Mouse (Mus musculus) cerebellum, postnatal 36 days (tissue): ENCODE data around the gene Os9.
"Not testable (repeated sequence)": the region's sequence is repeated elsewhere in the genome, so short reads cannot be mapped to it uniquely, and the experiment has no call there.

ENCODE experiments used
- DNase-seq, 2 experiments: peaks; one replicate each; pipeline ENCODE4 v3.0.0; 2021 to 2022; ENCODE audit warnings: mixed read lengths in 2 of 2

The Os9 gene

GRCm38 (mm10) chr10:127079665-127080391, 41.1 kb downstream of the Os9 start:
- peak; percentile 60 to 66 for DNase-seq

- DNase-seq, result peak; percentile 77 to 86
These were observed 42.0 kb downstream of the Os9 start for GRCm38 (mm10) chr10:127078677-127079575.

GRCm38 (mm10) chr10:127078001-127078676, 42.8 kb downstream of the Os9 start:
- DNase-seq, result no peak

GRCm38 (mm10) chr10:127077515-127077914, 43.4 kb downstream of the Os9 start:
- DNase-seq, result no peak

DNA sequence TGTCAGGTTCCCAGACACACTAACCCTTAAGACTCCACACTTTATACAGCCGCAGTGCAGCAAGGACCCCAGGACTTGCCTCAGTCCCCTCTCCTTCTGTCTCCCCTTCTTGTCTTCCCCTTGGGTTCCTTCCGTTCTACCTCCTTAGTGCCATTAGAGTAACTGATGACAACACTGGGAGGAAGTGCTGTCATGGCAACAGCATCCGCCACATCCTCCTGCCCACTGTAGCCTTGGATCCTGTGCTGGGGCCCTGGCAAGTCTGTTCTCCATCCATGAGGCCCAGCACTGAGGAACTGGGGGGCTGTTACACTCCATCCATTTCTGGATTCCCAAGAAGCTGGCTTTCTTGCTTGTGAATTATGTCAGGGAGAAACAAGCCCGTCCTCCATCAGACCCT, 44.8 kb downstream of the Os9 start:
- no peak for DNase-seq

- no peak for DNase-seq
These were observed 45.3 kb downstream of the Os9 start for GRCm38 (mm10) chr10:127075651-127076050.

DNA sequence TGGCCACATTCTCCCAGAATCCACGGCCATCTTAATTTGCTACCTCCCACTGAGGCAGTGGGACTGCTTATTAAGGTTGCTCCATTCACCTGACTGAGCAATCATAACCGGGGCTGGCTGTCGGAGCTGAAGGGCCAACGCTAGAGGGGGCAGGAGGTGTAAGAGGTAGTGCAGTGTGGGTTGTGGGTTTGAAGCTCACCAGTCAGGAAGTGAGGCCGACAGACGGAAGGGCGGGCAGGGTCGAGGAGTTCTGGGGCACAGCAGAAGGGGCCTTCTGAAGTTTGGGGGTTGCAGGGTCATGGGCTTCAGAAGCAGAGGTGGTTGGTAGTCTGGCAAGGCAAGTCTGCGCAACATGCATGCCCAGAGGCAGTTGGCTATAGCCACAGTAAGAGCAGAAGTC, 45.9 kb downstream of the Os9 start, which contains the start of gene Agap2:
Gene Agap2, plus strand, starts transcription at position 205 of the 400 bp plus-strand sequence.
- no peak for DNase-seq

- no peak for DNase-seq
These were observed 47.0 kb downstream of the Os9 start for GRCm38 (mm10) chr10:127073981-127074380.

DNA sequence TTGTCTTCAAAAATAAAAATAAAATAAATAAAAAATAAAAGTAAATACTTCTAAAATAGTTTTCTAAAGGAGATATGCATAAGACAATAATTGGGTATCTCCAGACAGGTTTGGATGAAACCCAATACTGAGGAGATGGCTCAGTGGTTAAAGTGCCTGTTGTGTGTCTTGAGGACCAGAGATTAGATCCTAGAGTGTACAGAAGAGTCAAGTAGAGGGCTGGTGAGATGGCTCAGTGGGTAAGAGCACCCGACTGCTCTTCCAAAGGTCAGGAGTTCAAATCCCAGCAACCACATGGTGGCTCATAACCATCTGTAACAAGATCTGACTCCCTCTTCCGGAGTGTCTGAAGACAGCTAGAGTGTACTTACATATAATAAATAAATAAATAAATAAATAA, 48.0 kb downstream of the Os9 start:
- DNase-seq, result not testable (repeated sequence)

GRCm38 (mm10) chr10:127072270-127072669, 48.7 kb downstream of the Os9 start:
- not testable (repeated sequence) for DNase-seq

GRCm38 (mm10) chr10:127071203-127071602, 49.7 kb downstream of the Os9 start:
- DNase-seq, result no peak

GRCm38 (mm10) chr10:127070190-127071121, 50.5 kb downstream of the Os9 start, which contains the start of gene Tspan31:
Gene Tspan31 (minus strand): TSS chr10:127070264.
- peak; percentile 88 to 90 for DNase-seq

DNA sequence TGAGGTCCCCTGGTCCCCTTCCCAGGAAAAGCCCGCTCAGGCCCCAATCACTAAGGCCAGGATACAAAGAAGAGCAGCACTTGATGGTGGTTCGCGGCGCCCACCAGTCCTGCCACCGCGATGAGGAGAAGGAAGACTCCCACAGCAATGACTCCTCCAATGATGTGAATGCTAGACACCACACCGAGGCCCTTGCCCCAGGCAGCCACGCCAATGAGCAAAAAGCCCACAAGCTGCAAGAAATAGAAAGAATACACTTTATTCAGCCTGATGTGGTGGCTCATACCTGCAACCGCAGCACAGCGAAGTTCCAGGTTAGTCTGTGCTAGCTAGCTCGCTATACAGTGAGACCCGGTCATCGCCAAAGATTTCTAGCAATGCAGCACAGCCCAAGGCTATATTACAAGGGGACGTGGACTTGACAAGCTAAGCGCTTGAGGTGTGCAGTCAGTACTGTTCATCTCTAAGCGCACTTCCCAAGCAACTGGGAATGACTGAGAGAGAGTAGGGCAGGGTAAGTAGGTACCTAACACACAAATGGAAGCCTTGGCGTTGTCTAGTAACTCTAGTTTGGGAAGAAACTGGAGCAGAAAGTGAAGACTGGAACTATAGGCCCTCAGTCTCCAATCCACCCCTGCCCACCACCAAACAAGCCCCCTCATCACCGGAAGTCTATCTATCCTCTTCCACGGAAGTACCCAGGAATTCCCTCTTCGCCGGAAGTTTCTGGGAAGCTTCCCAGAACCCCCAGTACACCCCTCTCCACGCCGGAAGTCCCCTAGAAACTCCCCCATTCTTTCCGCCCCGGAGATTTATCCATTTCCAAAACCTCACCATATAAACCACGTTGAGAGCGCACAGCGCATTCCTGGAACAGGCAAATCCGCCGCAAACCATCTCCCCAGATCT, 51.4 kb downstream of the Os9 start:
- no peak for DNase-seq

DNA sequence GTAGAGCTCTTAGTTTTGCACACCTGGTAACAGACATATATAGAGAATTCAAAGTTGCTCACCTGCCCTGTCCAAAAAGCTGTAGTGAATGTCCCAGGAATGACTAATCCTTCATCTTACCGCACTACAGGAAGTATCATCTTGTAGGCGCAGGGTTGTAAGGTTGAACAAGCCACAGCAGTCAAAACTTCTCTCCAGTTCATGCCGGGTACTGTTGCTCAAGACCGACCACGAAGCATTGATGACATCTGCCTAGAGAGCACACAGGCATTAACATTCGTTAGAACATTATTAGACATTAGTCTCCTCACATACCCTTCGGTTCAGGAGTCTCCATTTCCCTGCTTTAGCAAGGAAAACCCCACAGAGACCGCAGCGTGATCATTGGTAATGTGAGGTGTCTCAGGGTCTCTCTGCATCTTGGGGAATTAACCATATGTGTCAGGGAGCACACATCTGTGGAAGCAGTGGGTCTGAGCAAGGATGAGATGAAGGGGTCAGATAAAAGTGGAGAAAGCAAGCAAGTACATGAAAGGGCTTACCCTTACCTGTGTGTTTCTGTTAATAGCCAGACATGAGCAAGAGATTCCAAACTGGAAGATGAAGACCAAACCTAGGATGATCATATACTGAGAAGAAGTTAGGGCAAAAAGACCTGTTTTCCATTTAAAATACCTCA, 52.4 kb downstream of the Os9 start:
- no peak for DNase-seq

GRCm38 (mm10) chr10:127066519-127067018, 54.4 kb downstream of the Os9 start:
- DNase-seq, result no peak

DNA sequence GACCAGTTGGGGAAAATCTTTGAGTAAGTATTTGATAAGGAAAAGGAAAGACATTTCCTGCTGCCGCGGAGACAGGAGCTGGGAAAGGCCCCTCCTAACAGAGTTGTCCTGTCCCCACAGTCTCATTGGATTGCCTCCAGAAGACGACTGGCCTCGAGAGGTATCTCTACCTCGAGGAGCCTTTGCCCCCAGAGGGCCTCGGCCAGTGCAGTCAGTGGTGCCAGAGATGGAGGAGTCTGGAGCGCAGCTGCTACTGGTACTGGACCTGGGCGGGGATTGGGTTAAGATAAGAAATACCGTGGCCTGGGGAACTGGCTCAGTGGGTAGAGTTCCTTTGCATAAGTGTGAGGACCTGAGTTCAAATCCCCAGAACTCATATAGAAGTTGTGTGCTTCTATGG, 55.0 kb downstream of the Os9 start:
- no peak for DNase-seq

GRCm38 (mm10) chr10:127063913-127064870, 56.7 kb downstream of the Os9 start:
- no peak for DNase-seq

- peak; percentile 98 to 100 for DNase-seq
These were observed 57.6 kb downstream of the Os9 start, which contains the start of gene Cdk4 for GRCm38 (mm10) chr10:127063239-127063872. Gene Cdk4 (plus strand): TSS chr10:127063534.
